Mouse (Mus musculus) retina, postnatal 1 day (tissue): ENCODE results near the gene Git2.

Experiments
- DNase-seq: peaks from one replicate; pipeline ENCODE4 v3.0.0-alpha.2; 2012

Git2 gene

DNA sequence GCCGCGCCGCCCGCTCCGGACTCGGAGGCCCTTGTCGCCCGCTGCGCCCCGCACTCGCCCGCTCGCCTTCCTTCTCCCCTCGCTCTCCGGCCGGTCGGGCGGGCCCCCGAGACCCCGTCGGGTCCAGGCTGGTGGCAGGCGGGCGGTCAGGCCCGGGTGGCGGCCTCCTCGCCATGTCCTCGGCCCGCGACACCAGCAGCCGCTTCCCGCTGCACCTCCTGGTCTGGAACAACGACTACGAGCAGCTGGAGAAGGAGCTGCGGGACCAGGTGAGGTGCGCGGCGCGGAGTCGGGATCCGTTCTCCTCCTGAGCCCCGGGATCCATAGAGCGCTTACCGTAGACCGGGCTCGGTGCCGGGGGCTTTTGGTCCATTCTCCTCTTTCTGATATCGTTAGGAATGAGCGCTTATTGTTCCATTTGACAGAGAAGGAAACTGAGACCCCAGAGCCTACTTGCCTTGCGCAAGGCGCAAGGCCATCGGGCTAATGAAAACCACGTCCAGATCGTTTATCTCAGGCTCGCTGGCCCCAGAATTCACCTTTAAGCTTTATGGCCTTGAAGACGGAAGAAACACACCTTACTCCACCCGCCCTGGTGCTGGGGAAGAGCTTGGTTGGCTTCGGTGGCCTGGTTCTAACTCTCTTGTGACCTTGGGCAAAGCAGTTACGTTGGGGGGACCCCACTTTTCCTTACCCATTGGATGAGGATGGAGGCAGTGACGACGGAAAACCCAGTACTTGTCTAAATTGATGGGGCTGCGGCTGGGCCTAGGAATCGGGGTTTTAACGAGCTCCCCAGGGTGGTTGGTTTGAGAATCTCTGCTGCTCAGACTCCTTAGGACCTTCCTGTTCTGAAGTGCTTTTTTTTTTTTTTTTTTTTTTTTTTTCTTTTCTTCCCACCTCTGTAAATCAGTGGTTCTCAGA is at the start of gene Git2:
Git2 (minus strand) TSS at position 462 of the 924 bp plus-strand sequence.
- DNase-seq: peak; percentile 30

DNA sequence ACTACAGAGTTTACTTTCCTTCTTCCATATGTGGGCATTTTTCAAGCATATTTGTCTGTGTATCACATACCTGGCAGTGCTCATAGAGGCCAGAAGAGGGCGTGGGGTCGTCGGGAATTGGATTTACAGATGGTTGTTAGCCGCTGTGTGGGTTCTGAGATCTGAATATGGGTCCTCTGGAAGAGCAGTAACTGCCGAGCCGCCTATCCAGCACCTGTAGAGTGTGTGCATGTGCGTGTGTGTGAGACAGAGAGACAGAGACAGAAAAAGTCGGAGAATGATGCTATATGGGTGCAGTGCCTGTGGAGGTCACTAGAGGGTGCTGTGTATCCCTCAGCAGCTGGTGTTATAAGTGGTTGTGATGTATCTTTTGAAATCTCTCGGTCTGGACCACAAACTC is 48.9 kb upstream of the Git2 start:
- peak; percentile 81 for DNase-seq

DNA sequence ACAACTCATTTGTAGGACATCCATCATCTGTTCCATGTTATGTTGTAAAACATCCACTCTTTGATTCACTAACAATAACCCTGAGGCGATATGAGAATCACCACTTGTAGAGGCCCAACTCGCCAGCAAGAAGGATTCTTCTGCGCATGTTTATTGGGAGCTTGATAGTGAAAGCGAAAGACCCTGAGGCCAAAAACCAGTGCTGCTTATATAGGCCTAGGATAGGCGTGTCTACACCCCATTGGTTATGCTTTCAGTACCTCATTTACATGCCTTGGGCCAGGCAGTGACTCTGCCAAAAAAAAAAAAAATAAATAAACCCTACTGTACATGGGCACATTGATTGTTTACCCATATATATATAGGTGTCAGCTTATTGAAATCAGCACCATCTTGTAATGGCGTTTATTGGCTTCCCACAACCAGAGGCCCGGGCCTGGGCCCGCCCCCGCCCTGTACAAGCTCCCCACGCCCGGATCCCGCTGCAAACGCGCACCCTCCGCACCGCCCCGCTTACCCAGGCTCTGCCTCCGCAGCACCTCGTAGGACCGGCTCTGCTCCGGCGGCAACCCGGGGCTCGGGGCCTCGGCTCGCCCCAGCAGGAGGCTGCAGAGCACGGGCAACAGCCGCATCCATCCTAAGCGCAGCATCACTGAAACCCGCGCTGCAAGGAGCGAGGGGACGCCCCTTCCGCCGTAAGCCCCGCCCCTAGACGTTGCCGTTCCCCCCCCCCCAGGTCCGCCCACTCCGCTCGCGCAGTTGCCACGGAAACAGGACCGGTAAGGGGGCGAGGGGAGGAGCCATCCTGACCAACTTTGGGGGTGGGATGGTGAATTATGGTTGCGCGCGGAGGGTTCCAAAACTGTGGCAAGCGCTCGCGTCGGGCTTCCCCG is 47.7 kb upstream of the Git2 start, which contains the start of gene 1500011B03Rik:
1500011B03Rik (minus strand) TSS at position 673 of the 893 bp plus-strand sequence.
- peak; percentile 92 for DNase-seq

DNA sequence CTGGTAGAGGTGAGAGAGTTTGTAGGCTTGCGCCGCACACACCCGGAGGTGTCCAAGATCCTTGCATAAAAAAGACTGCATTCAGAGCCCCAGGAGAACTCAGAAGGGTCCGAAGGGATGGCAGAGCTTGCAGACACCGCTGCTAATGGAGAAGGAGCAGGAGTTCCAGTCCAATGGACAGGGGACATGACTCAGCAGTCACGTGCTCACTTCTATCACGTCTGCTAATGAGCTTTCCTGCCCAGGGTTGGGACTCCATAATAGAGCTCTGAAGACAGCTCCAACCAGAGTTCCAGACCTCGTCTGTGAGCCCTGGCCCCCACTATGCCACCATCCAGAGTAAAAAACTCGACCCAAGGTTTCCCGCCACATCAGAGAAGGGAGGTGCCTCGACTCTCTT is 42.8 kb upstream of the Git2 start:
- peak; percentile 32 for DNase-seq

DNA sequence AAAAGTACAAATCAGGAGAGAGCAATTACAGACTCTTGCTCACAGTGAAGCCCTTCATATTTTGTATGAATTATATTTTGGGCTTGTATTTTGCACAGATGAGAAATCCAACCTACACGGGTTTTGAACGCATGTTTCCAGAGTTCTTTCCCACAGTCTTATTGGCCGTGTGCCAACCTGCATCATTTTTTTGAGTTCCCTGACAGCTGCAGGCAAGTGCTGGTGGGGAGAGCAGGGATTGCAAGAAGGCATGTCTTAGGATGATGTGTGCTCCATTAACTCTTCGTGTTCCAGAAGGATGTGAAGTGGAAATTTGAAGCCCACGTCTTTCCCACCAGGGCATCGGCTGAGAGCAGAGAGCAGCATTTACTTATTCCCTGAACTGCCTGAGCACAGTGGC is 41.3 kb upstream of the Git2 start:
- peak; percentile 58 for DNase-seq

DNA sequence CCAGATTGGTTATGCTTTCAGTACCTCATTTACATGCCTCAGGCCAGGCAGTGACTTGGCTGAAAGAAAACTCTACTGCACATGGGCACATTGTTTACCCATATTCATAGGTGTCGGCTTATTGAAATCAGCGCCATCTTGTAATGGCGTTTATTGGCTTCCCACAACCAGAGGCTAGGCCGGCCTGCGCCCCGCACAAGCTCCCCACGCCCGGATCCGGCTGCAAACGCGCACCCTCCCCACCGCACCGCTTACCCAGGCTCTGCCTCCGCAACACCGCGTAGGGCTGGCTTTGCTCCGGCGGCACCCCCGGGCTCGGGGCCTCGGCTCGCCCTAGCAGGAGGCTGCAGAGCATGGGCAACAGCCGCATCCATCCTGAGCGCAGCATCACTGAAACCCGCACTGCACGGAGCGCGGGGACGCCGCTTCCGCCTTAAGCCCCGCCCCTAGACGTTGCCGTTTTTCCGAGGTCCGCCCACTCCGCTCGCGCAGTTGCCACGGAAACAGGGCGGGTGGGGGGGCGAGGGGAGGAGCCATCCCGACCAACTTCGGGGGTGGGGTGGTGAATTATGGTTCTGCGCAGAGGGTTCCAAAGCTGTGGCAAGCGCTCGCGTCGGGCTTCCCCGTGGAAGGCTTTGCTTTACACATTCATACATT is 38.3 kb upstream of the Git2 start:
- DNase-seq: peak; percentile 94

DNA sequence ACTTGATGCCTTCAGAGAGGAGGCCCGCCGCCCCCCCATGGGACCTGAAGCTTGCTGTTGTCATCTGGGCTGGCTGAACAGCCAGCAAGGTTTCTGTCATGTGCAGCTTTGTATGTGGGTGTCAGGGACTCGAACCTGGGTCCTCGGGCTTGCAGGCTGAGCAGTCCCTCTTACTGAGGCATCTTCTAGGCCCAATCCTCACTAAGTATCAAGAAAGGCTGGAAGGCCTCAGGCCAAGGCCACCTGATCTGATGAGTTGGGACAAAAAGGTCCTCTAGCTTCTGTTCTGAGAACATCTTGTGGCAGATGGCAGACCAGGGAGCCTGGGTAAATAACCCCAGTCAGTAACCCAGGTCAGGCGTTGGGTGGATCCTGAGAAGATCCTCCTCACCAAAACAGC is 34.5 kb upstream of the Git2 start:
- DNase-seq: no peak

DNA sequence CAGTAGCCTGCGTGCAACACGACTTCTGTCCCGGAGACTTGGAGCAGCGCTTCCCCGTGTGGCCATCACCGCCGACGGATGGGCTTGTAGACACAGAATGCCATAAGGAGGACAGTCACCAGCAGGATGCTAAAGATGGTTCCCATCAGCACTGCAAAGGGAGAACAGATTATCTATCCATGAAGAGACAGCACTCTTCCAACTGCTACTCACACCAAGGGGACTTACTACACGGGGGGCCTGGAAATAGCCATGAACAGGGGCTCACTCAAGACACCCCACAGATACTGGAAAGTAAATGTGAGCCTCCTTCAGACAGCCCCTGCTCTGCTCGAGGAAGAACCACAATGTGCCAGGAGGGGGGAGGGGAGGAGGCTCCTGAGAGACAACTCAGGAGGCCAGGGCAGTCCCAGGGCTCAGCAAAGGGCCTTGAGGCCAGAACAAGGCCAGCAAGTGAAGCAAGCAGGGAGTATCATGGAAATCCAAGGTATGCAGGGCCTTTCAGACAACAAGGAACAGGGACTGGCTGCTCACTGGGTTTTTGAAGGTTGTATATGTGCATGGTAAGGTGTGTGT is 34.0 kb upstream of the Git2 start:
- DNase-seq: no peak

DNA sequence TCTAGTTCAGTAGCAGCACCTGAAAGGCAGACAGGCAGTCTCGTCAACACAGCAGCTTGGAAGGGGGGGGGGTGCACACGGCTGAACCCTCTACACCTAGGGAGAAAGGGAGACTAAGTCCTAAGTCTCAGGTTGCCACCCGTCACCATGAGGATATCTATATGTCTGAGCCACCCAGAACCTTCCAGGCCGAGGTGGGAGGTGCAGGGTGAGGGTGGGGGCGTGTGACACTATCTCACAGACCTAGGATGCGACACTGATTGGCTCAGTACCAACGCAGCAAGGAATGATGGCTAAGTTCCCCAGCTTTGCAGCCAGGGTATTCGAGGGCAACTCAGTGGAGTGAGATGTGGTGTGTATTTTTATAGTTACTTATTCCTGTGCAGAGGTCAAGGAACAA is 33.1 kb upstream of the Git2 start:
- no peak for DNase-seq

DNA sequence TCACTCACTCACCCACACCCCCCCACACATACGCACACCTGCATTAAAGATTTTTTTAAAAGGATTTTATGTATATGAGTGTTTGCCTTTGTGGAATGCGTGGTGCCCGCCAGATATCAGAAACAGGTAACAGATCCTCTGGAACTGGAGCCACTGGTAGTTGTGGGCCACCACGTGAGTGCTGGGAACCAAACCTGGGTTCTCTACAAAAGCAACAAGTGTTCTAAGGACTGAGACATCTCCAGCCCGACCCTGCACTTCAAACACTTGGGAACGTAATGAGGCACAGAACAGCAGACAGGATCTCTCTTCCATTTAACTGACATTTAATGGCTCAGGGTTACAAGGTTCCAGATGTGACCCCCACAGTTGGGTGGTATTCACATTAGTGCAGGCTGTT is 32.6 kb upstream of the Git2 start:
- DNase-seq: no peak

DNA sequence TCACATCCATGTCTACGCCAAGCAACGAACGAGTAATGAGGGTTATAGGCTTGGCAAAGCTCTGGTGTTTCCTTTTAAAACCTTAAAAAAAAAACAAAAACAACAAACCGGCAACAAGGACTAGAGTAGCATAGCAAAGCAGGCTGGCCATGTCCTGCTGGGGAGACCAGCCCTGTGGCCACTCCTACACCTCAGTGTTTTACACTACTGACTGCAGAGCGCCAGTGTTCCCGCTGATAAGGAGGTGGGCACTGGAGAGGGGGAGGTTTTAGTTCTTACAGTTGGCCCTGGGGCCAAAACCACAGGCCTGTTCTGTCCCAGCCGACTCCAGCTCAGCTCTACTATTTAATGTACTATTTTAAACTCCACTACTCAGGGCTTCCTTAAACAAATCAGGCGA is 32.2 kb upstream of the Git2 start:
- no peak for DNase-seq

DNA sequence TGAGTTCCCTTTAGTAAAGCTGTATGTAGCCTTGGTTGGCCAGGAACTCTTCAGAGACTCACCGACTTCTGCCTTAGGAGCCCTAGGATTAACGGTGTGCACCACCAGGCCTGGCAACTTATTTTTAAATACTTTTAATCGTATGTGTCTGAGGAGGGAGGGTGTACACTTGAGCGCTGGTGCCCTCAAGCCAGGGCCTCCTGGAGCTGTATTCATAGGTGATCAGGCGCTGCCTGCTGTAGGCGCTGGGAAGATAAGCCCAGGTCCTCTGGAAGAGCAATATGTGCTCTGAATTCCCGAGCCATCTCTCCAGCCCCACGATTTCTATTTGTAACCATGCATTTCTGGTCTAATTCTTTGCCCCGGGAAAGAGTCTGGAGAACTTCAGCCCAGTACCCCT is 31.7 kb upstream of the Git2 start:
- no peak for DNase-seq

DNA sequence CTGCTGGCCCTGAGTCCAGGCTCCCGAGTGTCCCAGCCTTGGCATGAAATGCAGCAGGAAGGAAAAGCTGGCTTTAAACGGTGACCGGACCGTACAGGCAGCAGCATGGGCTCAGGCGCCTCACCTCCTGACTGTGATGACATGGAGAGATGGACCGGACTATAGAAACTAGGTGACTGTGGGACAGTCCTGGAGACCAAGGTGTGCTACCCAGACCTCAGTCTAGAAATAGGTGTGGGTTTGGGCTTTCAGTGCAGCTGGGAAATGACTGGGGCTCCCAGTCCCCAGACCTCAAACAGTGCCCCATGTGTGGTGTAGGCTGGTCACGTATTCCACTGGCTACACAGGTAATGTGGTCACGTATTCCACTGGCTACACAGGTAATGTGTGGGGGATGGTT is 31.3 kb upstream of the Git2 start:
- no peak for DNase-seq

DNA sequence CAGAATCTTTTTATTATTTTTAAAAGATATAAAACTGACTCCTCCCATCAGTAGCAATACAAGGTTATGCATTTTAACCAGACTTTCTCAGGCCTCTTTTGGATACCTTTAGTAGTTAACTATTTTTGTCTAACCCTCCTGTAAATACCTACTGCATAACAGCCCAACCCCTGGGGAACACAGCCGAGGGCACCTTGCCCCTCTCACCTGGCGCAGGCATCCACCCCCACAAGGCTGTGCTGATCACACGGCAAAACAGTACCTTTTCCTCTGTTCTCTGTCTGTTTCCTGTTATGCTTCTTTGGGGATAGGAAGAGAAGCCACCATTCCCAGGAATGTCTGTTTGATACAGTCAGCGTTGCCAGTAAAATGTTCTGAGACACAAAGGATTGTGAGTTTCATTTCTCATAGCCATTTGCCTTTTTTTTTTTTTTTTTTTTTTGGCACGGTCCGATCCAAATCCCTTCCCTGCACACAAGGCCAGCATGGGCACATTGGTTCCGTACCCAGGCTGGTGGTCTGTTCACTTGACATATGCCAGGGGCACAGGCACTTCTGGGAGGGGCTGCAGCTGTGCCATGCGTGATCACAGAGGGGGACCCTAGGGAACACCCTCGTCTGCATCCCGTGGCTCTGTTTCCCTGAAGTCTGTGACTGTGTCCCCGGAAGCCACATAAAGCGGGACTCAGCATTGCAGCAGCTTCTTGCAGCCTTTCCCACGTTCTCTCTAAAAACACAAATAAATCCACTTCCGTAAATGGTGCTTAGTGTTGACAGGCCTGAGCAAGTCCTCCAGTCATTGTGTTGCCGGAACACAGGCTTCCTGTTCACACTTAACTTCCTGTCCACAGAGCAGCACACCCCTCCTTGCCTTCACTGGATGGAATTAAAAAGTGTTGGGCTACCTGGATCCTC is 30.4 kb upstream of the Git2 start:
- DNase-seq: no peak

DNA sequence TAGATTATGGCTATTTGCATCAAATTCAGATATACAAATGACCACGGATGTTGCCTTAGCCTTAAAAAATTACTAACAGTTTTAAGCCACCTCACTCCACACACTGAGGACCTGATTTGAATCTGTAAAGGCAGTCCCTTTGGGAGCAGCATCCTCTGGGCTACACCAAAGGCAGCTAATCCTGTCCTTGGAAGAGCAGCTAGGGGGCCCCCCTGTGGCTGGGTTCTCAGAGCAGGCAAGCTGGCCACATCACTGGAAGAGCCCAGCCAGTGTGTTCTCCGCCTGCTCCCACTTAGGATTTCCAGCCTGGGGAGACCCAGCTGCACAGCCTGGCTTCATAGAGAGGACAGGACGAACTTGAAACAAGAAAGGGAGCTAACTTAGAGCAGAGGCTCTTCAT is 29.6 kb upstream of the Git2 start:
- peak; percentile 50 for DNase-seq

DNA sequence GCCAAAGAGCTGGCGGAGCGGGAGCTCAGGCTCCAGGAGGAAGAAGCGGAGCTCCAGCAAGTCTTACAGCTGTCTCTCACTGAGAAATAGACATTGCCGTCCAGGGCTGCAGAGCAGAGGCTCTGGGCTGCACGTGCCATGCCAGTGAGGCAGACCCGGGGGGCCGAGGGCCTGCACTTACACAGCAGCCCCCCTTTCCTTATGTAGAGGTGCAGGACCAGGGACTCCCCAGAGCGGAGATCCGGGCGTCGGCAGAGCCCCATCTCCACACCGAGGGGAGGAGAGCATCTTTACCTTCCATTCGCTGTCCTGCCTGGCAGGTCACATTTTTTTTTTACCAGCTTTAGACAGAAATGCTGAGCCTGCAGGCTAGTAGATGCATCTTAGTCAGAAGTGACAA is 29.0 kb upstream of the Git2 start:
- DNase-seq: no peak

DNA sequence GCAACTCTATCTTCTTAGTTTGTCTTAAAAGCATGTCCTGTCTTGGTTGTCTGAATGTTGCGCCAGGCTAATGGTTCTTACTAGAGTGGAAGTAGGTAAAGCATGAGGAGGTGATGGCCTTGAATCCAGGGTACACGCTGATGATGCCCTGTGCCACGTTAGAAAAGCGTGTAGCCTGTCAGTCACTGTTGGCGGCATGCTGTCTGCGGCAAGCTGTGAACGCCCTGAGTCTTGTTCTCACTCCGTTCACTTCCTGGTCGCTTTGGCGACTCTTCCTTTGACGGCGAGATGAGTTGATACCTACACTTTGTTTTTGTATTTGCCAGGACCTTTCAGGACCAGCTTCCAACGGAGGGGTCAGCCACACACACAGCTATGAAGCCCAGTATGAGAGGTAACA is 27.9 kb upstream of the Git2 start:
- no peak for DNase-seq

DNA sequence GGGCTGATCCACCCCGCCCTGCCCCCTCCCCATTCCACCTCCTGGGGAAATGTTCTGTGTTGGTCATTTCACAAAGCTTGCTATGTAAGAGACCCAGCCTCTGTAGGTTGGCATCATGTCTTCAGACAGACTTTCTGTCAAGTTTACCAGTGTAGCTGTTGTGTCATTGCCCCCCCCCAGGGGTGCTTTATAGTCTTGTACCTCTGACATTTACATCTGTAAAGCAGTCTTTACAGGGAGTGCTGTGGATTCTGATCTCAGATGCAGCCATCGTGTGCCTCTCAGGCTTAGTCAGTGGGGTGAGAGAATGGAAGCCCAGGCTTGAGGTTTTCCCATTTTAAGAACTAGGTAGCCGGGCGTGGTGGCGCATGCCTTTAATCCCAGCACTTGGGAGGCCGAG is 26.5 kb upstream of the Git2 start:
- DNase-seq: no peak

DNA sequence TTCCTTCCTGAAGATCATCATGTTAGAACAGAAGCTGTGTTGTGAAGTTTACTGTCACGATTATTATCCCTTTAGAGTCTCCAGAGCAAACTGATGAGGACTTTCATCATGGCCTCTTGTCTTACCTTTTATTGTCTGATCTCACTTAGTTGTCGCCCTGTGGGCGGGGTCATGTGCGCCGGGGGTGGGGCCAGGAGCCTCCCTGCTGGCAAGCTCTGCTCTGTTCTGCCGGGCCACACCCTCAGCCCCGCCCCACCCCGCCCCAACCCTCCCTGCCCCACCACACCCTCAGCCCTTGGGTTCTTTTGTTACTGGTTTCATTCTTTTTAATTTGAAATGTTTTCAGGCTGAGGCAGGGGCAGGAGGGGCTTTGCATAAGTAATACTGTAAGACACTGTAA is 25.7 kb upstream of the Git2 start:
- DNase-seq: no peak

DNA sequence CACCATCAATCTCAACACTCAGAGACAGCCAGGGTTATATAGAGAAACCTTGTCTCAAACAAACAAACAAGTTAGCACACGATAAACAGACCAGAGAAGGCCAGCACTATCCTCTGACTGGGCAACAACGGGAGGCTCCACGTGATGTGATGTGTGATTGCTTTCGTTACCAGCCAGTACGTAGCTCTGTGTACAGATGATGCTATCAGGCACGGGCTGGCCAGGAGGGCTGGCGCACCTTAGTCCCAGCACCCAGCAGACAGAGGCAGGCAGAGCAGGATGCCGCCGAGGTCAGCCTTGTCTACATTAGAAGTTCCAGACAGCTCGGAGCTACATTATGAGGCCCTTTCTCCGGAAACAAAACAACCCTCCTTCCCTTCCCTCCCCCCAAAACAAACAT is 24.5 kb upstream of the Git2 start:
- no peak for DNase-seq

DNA sequence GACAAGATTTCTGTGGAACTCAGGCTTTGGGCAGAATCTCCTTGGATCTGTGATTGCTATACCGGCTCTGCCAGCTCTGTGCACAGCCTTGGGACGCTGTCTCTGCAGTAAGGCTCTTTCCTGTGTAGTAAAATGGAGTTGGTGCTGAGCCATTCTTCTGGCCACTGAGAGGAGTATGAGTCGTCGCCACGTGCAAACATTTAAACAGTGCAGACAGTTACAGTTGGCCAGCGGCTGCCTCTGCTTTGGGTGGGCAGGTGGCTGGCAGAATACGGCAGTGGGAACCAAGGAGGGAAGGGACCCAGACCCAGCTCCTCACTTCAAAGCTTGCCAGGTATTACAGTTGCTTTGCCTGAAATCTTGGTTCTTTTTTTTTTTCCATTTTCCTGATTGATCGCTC is 21.9 kb upstream of the Git2 start:
- no peak for DNase-seq
